Mouse (Mus musculus) kidney, postnatal 4 days (tissue): ENCODE data around the gene Cacng5.

Experiments used
- DNase-seq, 2 experiments: peaks; one replicate each; pipeline ENCODE4 v3.0.0; 2021; ENCODE audit warnings: mixed read lengths in 2 of 2

The Cacng5 gene

DNA sequence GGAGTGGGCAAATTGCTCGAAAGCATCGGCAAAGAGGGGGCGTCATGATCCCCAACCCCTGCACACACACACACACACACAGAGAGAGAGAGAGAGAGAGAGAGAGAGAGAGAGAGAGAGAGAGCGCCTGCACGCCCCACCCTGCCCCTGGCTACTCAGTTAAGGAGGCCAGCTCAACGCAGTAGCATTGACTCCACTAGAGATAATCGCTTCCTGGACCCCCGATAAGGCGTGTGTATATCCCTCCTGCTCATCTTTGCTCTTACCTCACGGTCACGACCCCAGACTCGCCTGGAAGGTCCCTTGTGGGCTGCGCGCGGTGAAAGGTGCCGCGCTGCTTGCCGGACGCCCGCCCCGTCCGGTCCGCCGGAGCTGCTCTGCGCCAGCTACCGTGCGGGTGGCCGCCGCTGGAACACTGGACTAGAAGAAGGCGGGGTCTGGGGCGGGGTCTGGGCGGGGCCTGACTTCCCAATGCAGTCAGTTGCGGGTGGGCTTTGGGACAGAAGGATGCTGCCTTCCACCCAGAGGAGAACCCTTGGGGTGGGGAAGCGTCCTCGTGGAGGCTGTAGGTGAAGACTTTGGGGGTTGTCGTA, at the start of gene Cacng5:
Gene Cacng5 (minus strand): TSS at position 422 of the 593 bp plus-strand sequence.
- peak; percentile 52 to 70 for DNase-seq

DNA sequence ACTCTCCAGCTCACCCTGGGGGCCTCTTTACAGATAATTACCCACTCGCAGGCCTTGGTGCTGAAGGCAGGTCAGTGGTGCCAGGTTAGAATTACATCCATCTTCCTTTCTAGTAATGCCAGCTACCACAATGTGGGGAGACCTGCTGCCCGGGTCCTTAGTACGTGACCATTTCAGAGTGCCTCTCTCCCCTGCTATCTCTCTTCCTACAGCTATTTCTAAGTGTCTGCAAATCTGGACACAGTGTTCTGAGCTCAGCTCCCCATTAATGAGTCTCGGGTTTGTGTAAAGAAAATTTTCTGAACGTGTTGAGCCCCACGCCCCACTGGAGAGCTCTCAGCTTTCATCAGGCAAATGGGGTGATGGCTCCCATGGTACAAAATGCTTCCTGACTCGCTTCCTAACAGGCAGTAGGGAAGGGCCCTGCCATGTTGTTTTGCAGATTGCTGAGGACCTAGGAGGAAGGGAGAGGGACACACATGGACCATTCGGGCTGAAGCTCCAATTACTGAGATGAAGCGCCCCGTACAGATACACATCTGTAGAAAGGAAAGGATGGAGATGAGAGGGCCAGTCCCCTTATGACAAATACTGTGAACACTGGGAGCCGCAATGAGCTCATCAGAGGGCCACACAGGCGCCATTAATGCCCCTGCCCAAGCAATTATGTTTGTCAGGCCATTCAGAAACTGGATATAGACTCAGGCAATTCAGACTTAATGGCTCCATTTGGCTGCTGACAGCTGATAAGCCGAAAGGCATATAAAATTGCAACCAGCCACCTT, 42.9 kb upstream of the Cacng5 start:
- no peak for DNase-seq

DNA sequence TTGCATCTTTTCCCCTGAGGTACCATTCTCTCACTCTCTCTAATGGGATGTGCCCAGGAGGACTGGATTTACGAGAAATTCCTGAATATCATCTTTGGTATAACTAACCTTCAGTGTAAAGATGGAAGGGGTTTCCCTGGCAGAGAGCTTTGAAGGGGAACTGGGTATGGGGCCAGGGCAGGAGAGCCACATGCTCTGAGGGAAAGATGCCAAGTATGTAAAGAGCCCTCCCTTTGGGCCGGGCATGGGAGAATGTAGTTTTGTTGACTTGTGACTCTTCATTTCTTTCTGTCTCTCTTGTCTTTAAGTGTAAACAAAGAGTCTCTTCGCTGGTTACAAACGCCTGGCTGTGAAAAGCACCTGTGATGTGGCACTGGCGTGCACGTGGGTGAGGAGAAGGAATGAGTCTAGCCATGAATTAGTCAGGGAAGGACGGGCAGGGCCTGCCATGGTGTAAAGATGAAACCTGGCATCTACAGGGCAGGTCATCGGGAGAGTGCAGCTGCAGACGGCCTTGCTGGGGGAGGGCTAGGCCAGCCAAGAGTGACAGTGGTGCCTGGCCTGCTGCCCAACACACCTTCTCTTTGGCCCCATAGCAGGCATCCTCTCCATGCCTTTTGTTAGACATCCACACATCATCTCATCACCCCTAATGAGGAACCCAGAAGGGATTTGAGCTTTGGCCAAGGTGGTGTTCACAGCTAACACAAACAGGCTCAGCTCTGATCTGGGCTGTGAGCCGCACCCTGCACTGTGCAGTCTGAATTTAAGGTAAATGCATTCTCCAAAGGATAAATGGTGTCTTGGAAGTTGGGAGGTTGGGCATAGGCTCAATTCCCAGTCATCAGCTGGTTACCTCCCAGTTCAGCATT, 40.6 kb upstream of the Cacng5 start:
- DNase-seq = no peak

DNA sequence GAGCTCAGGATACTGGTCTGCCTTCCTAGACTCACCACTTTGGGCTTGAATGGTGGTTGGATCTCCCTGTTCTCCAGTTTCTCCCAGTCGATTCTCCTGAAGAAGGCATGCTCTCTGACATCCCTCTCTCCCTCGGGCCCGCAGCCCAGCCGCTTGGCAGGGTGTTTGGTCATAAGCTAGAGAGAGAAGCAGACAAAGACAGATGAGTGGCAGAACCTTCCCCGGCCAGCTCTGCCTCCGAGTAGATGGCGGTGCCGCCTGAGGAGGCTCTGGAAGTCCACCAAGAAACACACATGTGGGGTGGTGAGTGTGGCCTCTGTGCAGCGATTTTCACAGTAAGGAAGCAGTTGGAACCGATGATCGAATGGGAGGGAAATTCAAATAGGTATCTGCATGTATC, 36.6 kb upstream of the Cacng5 start:
- DNase-seq = no peak

DNA sequence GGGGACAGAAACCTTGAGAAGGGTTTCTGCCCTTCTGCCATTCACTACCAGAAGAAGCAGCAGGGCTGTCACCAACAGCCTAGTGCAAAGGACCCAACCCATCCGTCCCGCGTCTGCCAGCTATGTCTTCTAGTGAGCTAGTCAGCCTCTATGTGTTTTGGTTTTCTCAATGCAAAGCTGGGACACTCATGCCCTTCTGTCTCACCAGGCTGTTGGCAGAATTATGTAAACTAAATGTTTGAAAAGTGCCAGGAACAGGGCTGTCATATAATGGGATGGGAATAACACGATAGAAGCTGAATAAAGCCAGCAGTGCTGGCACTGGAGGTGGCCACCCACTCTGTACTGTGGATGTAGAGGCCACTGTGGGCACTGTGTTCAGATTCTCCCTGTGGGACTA, 35.8 kb upstream of the Cacng5 start:
- DNase-seq = no peak

DNA sequence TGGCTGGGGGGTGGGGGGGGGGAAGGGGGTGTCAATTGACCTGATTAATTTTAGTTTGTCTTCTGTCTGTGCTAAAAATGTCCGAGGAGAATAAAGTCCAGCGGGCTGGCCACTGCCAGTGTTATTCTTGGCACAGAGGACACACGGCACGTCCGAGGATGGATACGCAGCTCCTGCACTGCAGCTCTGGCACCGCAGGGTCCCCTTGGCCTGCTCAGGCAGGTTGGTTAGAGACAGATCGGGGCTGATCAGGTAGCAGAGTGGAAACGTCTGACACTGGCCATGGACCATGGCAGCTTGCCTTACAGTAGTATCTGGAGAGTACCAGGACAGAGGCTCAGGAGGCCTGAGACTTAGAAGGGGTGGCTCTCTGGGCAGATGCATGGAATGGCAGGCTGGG, 35.4 kb upstream of the Cacng5 start:
- peak in 1 of 2 experiments; percentile 19 for DNase-seq

DNA sequence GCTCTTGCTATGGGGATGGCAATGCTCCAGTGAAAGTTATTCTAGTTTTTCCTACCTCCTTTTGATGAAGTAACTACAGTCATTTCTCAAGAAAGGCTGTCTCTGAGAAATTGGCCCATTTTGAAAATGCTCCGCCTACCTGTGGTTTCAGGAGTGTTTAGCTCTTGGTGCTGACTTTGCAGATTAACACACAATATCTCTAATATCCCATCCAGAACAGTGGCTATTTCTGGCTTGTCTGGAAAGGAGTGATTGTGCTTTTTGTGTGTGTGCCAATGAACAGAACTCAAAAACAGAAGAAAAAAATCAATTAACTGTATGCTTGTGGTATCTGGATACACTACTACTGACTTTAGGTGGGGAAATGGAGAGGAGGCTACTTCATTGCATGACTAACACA, 33.1 kb upstream of the Cacng5 start:
- DNase-seq = no peak

DNA sequence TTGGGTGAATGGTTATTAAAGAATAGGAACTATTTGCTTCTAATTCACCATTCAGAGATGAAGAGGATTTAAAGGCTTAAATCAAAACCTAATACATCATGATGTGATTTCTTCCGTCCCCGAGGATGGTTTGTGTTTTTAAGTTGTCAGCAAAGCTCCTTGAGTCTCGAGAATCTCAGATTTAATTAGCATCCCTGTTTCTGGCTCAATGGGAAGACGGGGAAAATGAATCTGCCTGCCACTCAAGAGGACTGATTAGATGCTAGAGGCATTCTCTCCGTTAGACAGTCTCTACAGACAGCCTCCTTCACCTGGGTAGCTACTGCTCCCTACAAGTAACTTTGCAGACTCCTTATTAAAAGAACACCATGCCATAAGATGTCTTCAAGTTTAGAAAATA, 32.0 kb upstream of the Cacng5 start:
- no peak for DNase-seq

DNA sequence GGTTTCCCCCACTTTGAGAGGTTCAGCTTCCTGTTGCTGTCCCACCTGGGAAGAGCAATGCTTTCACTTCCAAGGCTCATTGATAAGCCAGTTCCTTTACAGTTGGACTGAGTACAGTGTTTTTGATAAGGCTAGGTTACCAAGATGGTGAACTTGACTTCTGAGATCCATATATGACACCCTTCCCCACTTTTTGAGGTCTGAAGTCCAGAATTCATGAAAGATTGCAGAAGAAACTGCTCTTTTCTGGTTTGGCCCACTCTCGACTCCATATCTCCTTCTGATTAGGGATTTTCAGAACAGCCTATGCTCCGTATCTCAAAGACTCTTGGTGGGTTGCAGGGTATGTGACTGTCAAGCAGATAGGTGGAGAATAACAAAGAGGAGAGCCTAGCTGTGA, 22.1 kb upstream of the Cacng5 start:
- DNase-seq = no peak

DNA sequence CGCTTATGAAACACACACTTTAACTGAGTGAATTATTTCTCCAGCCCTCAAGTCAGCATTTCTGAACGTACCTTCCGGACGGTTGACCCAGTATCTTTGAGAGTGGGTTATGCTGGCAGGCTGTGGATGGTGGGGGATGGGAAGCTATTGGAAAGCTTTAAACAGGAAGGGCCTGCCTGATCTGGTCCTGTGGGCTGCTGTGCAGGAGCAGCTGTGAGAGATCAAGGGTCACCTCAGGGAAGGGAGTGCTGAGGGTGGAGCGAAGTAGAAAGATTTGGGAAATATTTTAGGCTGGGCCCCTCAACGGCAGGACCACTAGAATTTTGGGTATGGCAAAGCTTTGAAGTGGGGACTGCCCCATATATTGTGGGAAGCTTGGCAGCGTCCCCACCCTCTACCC, 16.9 kb upstream of the Cacng5 start:
- peak in 1 of 2 experiments; percentile 13 for DNase-seq

DNA sequence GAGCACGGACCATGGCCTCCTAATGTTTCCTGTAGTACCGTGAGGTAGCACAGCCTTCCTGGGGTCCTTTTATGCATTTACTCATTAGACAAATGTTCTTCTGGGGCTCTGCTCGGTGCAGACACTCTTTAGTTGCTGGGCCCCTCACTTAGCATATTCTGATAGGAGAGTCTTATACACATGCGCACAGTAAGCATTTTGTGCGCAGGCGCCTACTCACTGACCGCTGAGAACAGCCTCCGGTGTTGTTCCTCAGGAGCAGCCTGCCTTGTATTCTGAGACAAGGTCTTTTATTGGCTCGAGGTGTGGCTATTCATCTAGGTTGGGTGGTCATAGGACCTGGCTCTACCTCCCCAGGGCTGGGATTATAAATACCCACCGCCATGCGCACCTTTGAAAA, 16.4 kb upstream of the Cacng5 start:
- DNase-seq = no peak

DNA sequence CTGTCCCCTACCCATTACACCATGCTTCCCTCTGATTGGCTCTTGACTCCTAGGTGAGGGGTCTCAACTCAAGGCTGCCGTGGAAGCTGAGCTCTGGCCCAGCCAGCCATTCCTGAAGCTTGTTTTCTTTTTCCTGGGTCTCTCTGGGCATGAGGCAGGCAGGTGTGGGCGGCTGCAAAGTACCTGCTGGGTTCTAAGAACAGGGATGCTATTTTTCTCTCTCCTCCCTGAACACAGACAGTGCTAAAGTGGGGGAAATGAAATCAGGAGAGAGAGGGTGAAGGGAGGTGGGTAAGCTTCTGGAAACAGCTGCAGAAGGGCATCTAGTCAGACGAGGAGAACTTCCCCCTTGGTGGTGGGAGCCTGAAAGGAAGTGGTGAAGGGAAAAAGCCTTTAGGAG, 14.9 kb upstream of the Cacng5 start:
- DNase-seq = no peak

DNA sequence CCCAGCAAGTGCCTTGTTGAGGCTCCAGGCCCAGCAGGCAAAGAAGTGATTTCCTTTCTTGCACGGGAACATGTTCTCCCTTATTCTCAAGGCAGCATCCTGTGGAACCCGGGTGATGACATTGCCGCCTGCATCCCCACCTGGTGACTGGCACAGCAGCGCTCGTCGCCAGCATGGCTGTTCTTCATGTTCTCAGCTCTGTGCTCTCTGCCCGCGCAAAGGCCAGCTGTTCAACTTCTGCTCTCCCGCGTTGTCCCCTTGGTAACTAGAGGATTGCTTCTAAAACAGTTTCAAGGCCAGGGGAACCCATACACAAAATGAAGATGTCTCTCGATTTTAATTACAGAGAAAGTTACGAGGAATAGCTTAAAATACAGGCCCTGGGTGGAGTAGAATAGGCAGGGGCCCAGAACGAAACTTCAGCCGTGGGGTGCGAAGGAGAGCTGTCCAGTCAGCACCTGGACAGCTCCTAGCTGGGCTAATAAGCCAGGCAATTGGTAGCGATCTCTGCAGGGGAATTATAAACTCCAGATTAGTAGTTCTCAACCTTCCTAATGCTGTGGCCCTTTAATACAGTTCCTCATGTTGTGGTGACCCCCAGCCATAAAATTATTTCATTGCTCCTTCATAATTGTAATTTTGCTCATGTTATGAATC, 5.1 kb upstream of the Cacng5 start:
- peak; percentile 67 to 71 for DNase-seq

DNA sequence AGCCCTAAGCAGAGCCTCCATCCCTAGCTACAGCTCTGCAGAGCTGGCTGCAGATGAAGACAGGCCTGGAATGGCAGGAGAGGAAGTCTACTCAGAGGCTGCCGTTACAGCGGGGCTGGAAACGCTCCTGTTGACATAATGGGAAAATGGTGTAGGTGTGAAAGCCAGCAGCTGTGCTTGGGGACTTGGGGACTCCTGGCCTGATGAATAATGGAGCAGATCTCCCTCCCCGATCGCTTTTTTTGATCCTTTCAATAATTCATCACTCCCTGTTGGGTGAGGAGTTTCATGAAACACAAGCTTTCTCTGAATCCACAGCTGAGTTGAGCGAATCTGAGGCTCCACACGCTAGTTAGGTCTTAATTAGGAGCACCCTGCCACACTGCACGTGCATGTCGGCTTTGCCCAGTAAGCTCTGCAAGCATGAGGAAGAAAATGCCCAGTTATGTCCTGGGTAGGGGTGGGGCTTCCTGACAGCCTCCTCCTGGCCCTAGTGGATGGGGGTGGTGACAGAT, 2.9 kb upstream of the Cacng5 start:
- no peak for DNase-seq

DNA sequence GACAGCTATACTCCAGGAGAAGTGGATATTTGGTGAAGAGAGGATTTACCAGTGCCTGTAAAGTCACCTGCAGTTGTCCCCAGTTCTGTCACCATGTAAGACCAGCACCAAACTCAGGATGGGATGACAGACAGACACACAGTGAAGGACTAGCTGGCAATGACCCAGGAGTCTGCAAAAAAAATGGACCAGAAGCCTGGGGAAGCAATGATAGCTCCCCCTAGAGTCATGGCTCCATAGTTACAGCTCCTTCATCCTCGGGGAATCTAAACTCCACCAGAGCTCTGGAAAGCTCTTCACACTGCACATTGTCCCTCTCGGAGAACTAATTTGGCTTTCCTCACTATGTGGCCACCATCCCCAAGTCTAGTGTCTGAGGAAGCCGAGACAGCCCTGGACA, 1.5 kb downstream of the Cacng5 start:
- no peak for DNase-seq

DNA sequence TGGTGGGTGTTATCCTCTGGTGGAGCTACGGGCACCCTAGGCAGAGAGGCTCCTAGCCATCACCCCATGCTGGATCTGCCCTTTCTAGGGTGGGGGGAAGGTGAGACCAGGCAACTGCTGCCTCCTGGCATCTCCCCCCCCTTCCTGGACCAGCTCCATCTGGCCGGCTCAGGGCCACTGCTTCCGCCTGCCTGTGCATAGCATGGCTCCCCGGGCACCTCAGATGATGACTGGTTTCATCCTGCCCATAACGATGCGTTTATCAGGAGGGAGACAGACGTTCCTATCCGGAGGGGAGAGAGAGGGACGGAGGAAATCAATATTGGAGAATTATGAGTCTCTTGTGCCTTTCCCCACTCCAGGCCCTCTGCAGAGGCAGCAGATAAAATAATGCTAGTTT, 9.5 kb downstream of the Cacng5 start:
- DNase-seq = no peak

DNA sequence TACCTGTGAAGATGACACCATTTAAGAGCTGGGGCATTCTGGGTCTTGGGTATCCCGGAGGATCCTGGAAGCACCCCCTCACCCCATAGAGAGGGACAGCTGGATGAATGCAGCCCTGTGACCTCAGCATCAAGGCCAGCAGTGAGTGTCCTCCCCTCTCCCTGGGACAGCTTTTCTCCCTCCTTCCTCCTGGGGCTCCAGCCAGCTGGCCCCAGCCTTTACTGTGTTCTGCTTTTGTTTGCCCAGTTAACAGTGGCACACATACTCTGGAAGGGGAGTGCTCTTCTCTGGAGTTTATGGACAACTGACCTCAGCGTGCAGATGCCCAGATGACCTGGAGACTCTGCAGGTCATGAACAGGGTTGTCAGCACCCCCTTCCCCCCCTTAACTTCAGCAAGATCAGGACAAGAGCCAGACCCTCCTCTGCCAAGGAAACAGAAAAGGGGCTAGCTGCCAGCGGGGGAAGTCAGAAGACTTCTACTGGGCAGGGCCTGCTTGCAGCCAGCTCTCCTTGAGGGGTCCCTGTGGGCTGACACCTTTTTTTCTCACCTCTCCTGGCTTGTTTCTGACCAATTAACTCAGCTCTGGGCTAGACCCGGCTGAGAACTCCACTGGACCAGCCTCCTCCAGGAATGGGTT, 10.8 kb downstream of the Cacng5 start:
- peak in 1 of 2 experiments; percentile 11 for DNase-seq

DNA sequence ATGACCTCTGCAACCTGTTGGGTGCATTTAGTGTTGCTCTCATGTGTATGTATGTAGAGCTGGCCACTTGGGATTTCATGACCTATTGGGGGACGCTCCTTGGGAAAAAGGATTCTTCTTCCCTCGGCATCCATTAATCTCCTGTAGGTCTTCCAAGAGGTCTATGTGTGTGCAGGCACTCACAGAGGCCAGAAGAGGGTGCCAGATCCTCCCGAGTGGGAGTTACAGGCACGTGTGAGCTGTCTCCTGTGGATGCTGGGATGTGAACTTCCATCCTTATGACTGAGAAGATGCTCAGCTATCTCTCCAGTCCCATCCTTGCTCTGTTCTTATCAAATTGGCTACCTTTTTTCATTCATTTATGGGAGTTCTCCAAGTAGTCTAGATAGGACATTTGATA, 14.4 kb downstream of the Cacng5 start:
- DNase-seq = peak in 1 of 2 experiments; percentile 9

DNA sequence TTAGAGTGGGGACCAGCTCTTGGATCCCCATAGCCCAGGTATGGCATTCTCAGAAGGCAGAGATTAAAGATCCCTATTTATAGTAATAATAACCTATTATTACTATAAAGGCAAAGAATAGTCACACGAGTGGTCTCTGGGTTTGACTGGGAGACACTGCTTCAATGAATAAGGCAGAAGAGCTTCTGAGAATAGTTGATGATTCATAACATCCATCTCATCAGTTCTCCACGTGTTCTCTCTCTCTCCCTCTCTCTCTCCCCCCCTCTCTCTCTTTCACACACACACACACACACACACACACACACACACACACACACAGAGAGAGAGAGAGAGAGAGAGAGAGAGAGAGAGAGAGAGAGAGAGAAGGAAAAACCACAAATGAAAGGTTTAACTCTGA, 16.2 kb downstream of the Cacng5 start:
- DNase-seq = no peak

DNA sequence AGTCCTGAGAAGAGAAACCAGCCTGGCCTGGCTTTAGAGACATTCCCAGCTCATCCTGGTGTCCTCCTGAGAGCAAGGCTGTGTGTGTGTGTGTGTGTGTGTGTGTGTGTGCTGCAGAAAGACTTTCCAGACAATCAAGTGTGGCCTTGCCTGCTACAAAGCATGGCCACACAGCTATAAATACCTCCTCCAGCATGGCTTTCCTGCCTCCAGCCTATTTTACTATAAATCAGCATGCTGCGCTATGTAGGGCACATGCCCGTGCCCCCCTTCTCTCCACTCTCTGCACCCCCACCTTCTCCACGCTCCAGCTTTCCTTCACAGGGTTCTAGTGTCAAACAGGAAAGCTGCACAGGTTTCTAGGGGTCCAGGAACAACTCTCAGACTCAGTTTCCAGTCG, 19.2 kb downstream of the Cacng5 start:
- no peak for DNase-seq

DNA sequence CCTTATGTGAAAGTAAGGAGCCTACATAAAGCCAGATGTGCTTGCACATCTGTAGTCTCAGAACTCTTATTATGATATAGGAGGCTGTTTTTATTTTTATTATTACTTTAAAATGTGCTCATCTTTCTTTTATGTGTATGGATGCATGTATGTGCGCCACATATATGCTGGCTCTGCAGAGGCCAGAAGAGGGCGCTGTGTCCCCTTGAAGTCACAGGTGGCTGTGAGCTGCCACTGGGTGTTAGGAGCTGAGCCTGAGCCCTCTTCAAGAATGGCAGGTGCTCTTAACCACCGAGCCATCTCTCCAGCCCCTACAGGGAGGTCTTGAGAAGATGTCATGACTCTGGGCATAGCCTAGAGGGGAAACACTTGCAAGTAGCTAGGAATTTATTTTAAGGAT, 23.5 kb downstream of the Cacng5 start:
- peak in 1 of 2 experiments; percentile 5 for DNase-seq

DNA sequence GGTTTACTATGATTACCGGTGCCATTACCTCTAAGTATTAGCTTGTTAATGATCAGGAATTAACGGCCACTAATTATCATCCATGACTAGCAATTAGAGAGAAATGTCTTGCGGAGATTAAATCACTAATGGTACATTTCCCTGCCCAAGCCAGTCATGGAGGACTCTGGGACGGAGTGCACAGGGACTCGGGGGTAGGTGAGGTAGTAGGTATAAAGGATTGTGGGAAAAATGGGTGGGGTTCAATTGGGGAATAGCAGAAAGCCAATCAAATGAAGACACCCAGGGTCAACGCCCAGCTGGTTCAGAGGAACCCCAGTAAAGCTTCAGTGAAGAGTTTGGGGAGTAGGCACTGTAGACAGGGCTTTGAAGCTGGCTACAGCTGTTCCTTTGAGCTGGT, 27.5 kb downstream of the Cacng5 start:
- DNase-seq = no peak
